In genomic region chr16:22358701-22359354, GRCm38 (mm10) we compare ENCODE assay signal across 8 mouse cellular contexts.
DNase-seq lines count a peak whose midpoint lies in the region; ATAC-seq lines count a peak whose summit lies in the region.

No protein-coding gene starts in this region.

- H3K4me3 ChIP-seq in embryonic facial prominence, embryonic 13.5 days, result peak overlapping the region; percentile 16
- H3K4me3 ChIP-seq in heart, embryonic 16.5 days (ENCODE audit: low read length), result peak overlapping the region; percentile 26
- no peak overlapping the region for H3K4me3 ChIP-seq in limb, embryonic 12.5 days (replicated peaks)
- peak overlapping the region; percentile 6; the same call in 1 of the 2 replicates for H3K4me3 ChIP-seq in midbrain, embryonic 16.5 days (ENCODE audit: low read depth, low read length)

- no peak for ATAC-seq in embryonic facial prominence, embryonic 13.5 days (ENCODE audit: insufficient number of reproducible peaks, insufficient read depth, low FRiP score, low TSS enrichment, low read depth)
- ATAC-seq in heart, embryonic 16.5 days (replicated peaks; ENCODE audit: extremely low read depth, insufficient read depth, low FRiP score), result no peak; the same call in 1 of the 2 replicates
- ATAC-seq in limb, embryonic 12.5 days (ENCODE audit: insufficient number of reproducible peaks, insufficient read depth, low FRiP score, low TSS enrichment, low read depth), result no peak
- no peak for ATAC-seq in midbrain, embryonic 16.5 days

- H3K9me3 ChIP-seq in embryonic facial prominence, embryonic 13.5 days, result no peaks in the 10 kb centered on the region
- H3K9me3 ChIP-seq in heart, embryonic 16.5 days (replicated peaks; ENCODE audit: control insufficient read depth, low read length), result no peaks in the 10 kb centered on the region
- H3K9me3 ChIP-seq in limb, embryonic 12.5 days, result 0 out of 2 replicates have a peak, but pooled peaks cover 3% of the 10 kb centered on the region
- no peaks in the 10 kb centered on the region for H3K9me3 ChIP-seq in midbrain, embryonic 16.5 days (replicated peaks; ENCODE audit: control insufficient read depth, low read length, poor library complexity, severe bottlenecking)

- H3K27ac ChIP-seq in embryonic facial prominence, embryonic 13.5 days, result 0 out of 2 replicates have a peak overlapping the region, but pooled peaks have one; percentile 33
- peak overlapping the region; percentile 48 for H3K27ac ChIP-seq in heart, embryonic 16.5 days (ENCODE audit: low read length)
- H3K27ac ChIP-seq in limb, embryonic 12.5 days, result no peak overlapping the region
- H3K27ac ChIP-seq in midbrain, embryonic 16.5 days (ENCODE audit: low read length), result no peak overlapping the region

- 18% methylated on average over 18 of the region's 18 CpGs for WGBS in embryonic facial prominence, embryonic 13.5 days
- 15% methylated on average over 18 of the region's 18 CpGs for WGBS in heart, embryonic 16.5 days
- 19% methylated on average over 18 of the region's 18 CpGs for WGBS in limb, embryonic 12.5 days
- WGBS in midbrain, embryonic 16.5 days, result 30% methylated on average over 18 of the region's 18 CpGs

- peak overlapping the region; percentile 44; the same call in 1 of the 2 replicates for H3K9ac ChIP-seq in embryonic facial prominence, embryonic 13.5 days
- H3K9ac ChIP-seq in heart, embryonic 16.5 days (ENCODE audit: low read length), result 0 out of 2 replicates have a peak overlapping the region, but pooled peaks have one; percentile 13
- no peak overlapping the region for H3K9ac ChIP-seq in limb, embryonic 12.5 days (replicated peaks)
- no peak overlapping the region for H3K9ac ChIP-seq in midbrain, embryonic 16.5 days (ENCODE audit: low read depth, low read length)

- peaks cover 12% of the 10 kb centered on the region for H3K4me1 ChIP-seq in embryonic facial prominence, embryonic 13.5 days
- H3K4me1 ChIP-seq in heart, embryonic 16.5 days (ENCODE audit: control insufficient read depth, insufficient read depth, low read length), result peaks cover 7% of the 10 kb centered on the region; the same call in 1 of the 2 replicates
- peaks cover 17% of the 10 kb centered on the region for H3K4me1 ChIP-seq in limb, embryonic 12.5 days (replicated peaks)
- 0 out of 2 replicates have a peak, but pooled peaks cover 2% of the 10 kb centered on the region for H3K4me1 ChIP-seq in midbrain, embryonic 16.5 days (ENCODE audit: control insufficient read depth, insufficient read depth, low read length)

- peak overlapping the region; percentile 52 for H3K4me2 ChIP-seq in embryonic facial prominence, embryonic 13.5 days
- peak overlapping the region; percentile 50 for H3K4me2 ChIP-seq in heart, embryonic 16.5 days (ENCODE audit: low read depth, low read length)
- H3K4me2 ChIP-seq in limb, embryonic 12.5 days, result peak overlapping the region; percentile 45
- H3K4me2 ChIP-seq in midbrain, embryonic 16.5 days (ENCODE audit: low read length), result peak overlapping the region; percentile 44

- peak; percentile 5 to 7 for DNase-seq in cerebellum, adult 18-20 months
- no peak for DNase-seq in cerebellum, postnatal 4 days (ENCODE audit: low spot score in 2 of 2)
- DNase-seq in 3134 (ENCODE audit: extremely low read depth, insufficient read length, low spot score), result peak; percentile 27
- no peak for DNase-seq in thymus, postnatal 4 days

- no peaks in the 10 kb centered on the region for H3K27me3 ChIP-seq in embryonic facial prominence, embryonic 13.5 days
- no peaks in the 10 kb centered on the region for H3K27me3 ChIP-seq in heart, embryonic 16.5 days (ENCODE audit: control insufficient read depth, insufficient read depth, low read length)
- no peaks in the 10 kb centered on the region for H3K27me3 ChIP-seq in limb, embryonic 12.5 days
- H3K27me3 ChIP-seq in midbrain, embryonic 16.5 days (ENCODE audit: control insufficient read depth, insufficient read depth, low read depth, low read length), result no peaks in the 10 kb centered on the region

- no peaks in the 10 kb centered on the region for H3K36me3 ChIP-seq in embryonic facial prominence, embryonic 13.5 days
- H3K36me3 ChIP-seq in heart, embryonic 16.5 days (ENCODE audit: control insufficient read depth, insufficient read depth), result no peaks in the 10 kb centered on the region
- H3K36me3 ChIP-seq in limb, embryonic 12.5 days, result no peaks in the 10 kb centered on the region
- no peaks in the 10 kb centered on the region for H3K36me3 ChIP-seq in midbrain, embryonic 16.5 days (ENCODE audit: control insufficient read depth, insufficient read depth, low read length)

Comparison
In these comparisons a context has a peak if more than half of its experiments do, and no peak if none do; other contexts are left out.
1. DNase-seq: peak in cerebellum, adult 18-20 months (2 of 2) and 3134 (single experiment); none in cerebellum, postnatal 4 days (0 of 2) and thymus, postnatal 4 days (single experiment).
2. H3K27ac ChIP-seq: peak in embryonic facial prominence, embryonic 13.5 days (single experiment) and heart, embryonic 16.5 days (single experiment); none in limb, embryonic 12.5 days (single experiment) and midbrain, embryonic 16.5 days (single experiment).
3. H3K9ac ChIP-seq: peak in embryonic facial prominence, embryonic 13.5 days (single experiment) and heart, embryonic 16.5 days (single experiment); none in limb, embryonic 12.5 days (single experiment) and midbrain, embryonic 16.5 days (single experiment).
4. Peak in every context shown above with its lines, with median percentiles within 50 percentile points of each other: H3K4me2 ChIP-seq.